Mouse (Mus musculus): ENCODE measurements around the gene Pck2. TPM values are rescaled to one million over a fixed set of nuclear protein-coding genes. Genes with fewer than 3 reads are reported as not detected.
A peak's percentile ranks its signal among the peaks of the same experiment; 100 is the strongest.

The Pck2 gene
- polyA plus RNA-seq, 1 experiment from 2014 or later: 15.7 TPM

GRCm38 (mm10) chr14:55555788-55556187 is 15.7 kb downstream of the Pck2 start:
- Histone ChIP-seq H3K36me3 (ENCODE audit: control insufficient read depth, insufficient read depth, low read length) (no peaks in the 10 kb centered on the region), H3K9ac (ENCODE audit: low read length) (no peak overlapping the region), H3K4me3 (ENCODE audit: low read depth, low read length) (no peak overlapping the region), H3K4me1 (replicated peaks; ENCODE audit: control insufficient read depth, insufficient read depth) (no peaks in the 10 kb centered on the region), H3K27ac (replicated peaks) (no peak overlapping the region), H3K9me3 (ENCODE audit: control insufficient read depth, low read length) (no peaks in the 10 kb centered on the region), H3K4me2 (replicated peaks; ENCODE audit: low read depth) (no peak overlapping the region), H3K27me3 (ENCODE audit: control insufficient read depth, insufficient read depth, low read length) (no peaks in the 10 kb centered on the region)
- no peak for DNase-seq (ENCODE audit: low spot score)
- no peak for TF ChIP-seq EP300 (optimal IDR thresholded peaks at IDR 0.05)
- TF ChIP-seq CTCF (IDR thresholded peaks at IDR 0.05; ENCODE audit: low read depth): no peak
- no peak for ATAC-seq (ENCODE audit: low FRiP score, low TSS enrichment)
- WGBS: 79% methylated on average over 3 of the region's 3 CpGs

- no peak overlapping the region for H3K4me2 ChIP-seq (replicated peaks; ENCODE audit: low read depth)
- no peak for TF ChIP-seq EP300 (optimal IDR thresholded peaks at IDR 0.05)
- peak; percentile 98 for TF ChIP-seq CTCF (IDR thresholded peaks at IDR 0.05; ENCODE audit: low read depth)
- H3K4me3 ChIP-seq (ENCODE audit: low read depth, low read length): no peak overlapping the region
- H3K27ac ChIP-seq (replicated peaks): peak overlapping the region; percentile 71
- no peaks in the 10 kb centered on the region for H3K36me3 ChIP-seq (ENCODE audit: control insufficient read depth, insufficient read depth, low read length)
- ATAC-seq (ENCODE audit: low FRiP score, low TSS enrichment): no peak
- no peaks in the 10 kb centered on the region for H3K27me3 ChIP-seq (ENCODE audit: control insufficient read depth, insufficient read depth, low read length)
- DNase-seq (ENCODE audit: low spot score): peak; percentile 92
- WGBS: 11% methylated on average over 5 of the region's 5 CpGs
- no peaks in the 10 kb centered on the region for H3K9me3 ChIP-seq (ENCODE audit: control insufficient read depth, low read length)
- H3K9ac ChIP-seq (ENCODE audit: low read length): no peak overlapping the region
- H3K4me1 ChIP-seq (replicated peaks; ENCODE audit: control insufficient read depth, insufficient read depth): peaks cover 4% of the 10 kb centered on the region; the same call in 1 of the 2 replicates
These were observed 16.9 kb downstream of the Pck2 start for GRCm38 (mm10) chr14:55557003-55557402.

- ATAC-seq (ENCODE audit: low FRiP score, low TSS enrichment) (no peak), DNase-seq (ENCODE audit: low spot score) (no peak)
- no peaks in the 10 kb centered on the region for H3K9me3 ChIP-seq (ENCODE audit: control insufficient read depth, low read length)
- H3K27me3 ChIP-seq (ENCODE audit: control insufficient read depth, insufficient read depth, low read length): no peaks in the 10 kb centered on the region
- 85% methylated on average over 3 of the region's 3 CpGs for WGBS
- H3K27ac ChIP-seq (replicated peaks): peak overlapping the region; percentile 18; the same call in 1 of the 2 replicates
- H3K4me2 ChIP-seq (replicated peaks; ENCODE audit: low read depth): no peak overlapping the region
- H3K36me3 ChIP-seq (ENCODE audit: control insufficient read depth, insufficient read depth, low read length): no peaks in the 10 kb centered on the region
- no peak overlapping the region for H3K4me3 ChIP-seq (ENCODE audit: low read depth, low read length)
- H3K4me1 ChIP-seq (replicated peaks; ENCODE audit: control insufficient read depth, insufficient read depth): peaks cover 4% of the 10 kb centered on the region; the same call in 1 of the 2 replicates
- 0 out of 2 replicates have a peak overlapping the region, but pooled peaks have one; percentile 31 for H3K9ac ChIP-seq (ENCODE audit: low read length)
- no peak for TF ChIP-seq EP300 (optimal IDR thresholded peaks at IDR 0.05)
- no peak for TF ChIP-seq CTCF (IDR thresholded peaks at IDR 0.05; ENCODE audit: low read depth)
These were observed 17.5 kb downstream of the Pck2 start for GRCm38 (mm10) chr14:55557587-55557986.

- H3K9me3 ChIP-seq (ENCODE audit: control insufficient read depth, low read length): no peaks in the 10 kb centered on the region
- H3K4me3 ChIP-seq (ENCODE audit: low read depth, low read length): peak overlapping the region; percentile 57
- H3K4me1 ChIP-seq (replicated peaks; ENCODE audit: control insufficient read depth, insufficient read depth): peaks cover 4% of the 10 kb centered on the region; the same call in 1 of the 2 replicates
- H3K9ac ChIP-seq (ENCODE audit: low read length): no peak overlapping the region
- peak overlapping the region; percentile 52 for H3K4me2 ChIP-seq (replicated peaks; ENCODE audit: low read depth)
- H3K27me3 ChIP-seq (ENCODE audit: control insufficient read depth, insufficient read depth, low read length): no peaks in the 10 kb centered on the region
- no peak for TF ChIP-seq EP300 (optimal IDR thresholded peaks at IDR 0.05)
- peak; percentile 22 for TF ChIP-seq CTCF (IDR thresholded peaks at IDR 0.05; ENCODE audit: low read depth)
- WGBS: 48% methylated on average over 6 of the region's 6 CpGs
- ATAC-seq (ENCODE audit: low FRiP score, low TSS enrichment) (no peak), DNase-seq (ENCODE audit: low spot score) (no peak)
- H3K36me3 ChIP-seq (ENCODE audit: control insufficient read depth, insufficient read depth, low read length): 0 out of 2 replicates have a peak, but pooled peaks cover 4% of the 10 kb centered on the region
- H3K27ac ChIP-seq (replicated peaks): no peak overlapping the region; the same call in 1 of the 2 replicates
These were observed 18.8 kb downstream of the Pck2 start for GRCm38 (mm10) chr14:55558740-55559448.

- no peak for TF ChIP-seq EP300 (optimal IDR thresholded peaks at IDR 0.05)
- peak; percentile 56 for TF ChIP-seq CTCF (IDR thresholded peaks at IDR 0.05; ENCODE audit: low read depth)
- peak within 1 kb of the TSS; percentile 57 for H3K4me3 ChIP-seq (ENCODE audit: low read depth, low read length)
- H3K27ac ChIP-seq (replicated peaks): peak within 1 kb of the TSS; percentile 99
- under 1% methylated on average over 27 of the region's 27 CpGs for WGBS
- ATAC-seq (ENCODE audit: low FRiP score, low TSS enrichment) (peak; percentile 87), DNase-seq (ENCODE audit: low spot score) (peak; percentile 94)
- peaks cover 4% of the 10 kb centered on the region; the same call in 1 of the 2 replicates for H3K4me1 ChIP-seq (replicated peaks; ENCODE audit: control insufficient read depth, insufficient read depth)
- 0 out of 2 replicates have a peak, but pooled peaks cover 6% of the 10 kb centered on the region for H3K36me3 ChIP-seq (ENCODE audit: control insufficient read depth, insufficient read depth, low read length)
- H3K9ac ChIP-seq (ENCODE audit: low read length): peak within 1 kb of the TSS; percentile 82
- H3K27me3 ChIP-seq (ENCODE audit: control insufficient read depth, insufficient read depth, low read length): no peaks in the 10 kb centered on the region
- peak within 1 kb of the TSS; percentile 65 for H3K4me2 ChIP-seq (replicated peaks; ENCODE audit: low read depth)
- no peaks in the 10 kb centered on the region for H3K9me3 ChIP-seq (ENCODE audit: control insufficient read depth, low read length)
These were observed 19.7 kb downstream of the Pck2 start, which contains the start of gene Dcaf11 for GRCm38 (mm10) chr14:55559799-55560201. Gene Dcaf11 (plus strand): TSS chr14:55560006.
